Mouse (Mus musculus): ENCODE measurements around the gene Ppp3r2. TPM values are rescaled to one million over a fixed set of nuclear protein-coding genes. Genes with fewer than 3 reads are reported as not detected.

Gene Ppp3r2
- total and polyA plus RNA-seq, 2 experiments from 2014 or later = 0.52 to 0.93 TPM

GRCm38 (mm10) chr4:49680171-49680875 is 1.5 kb downstream of the Ppp3r2 start:
- Histone ChIP-seq H3K9me3 (ENCODE audit: low read length) (no peaks in the 10 kb centered on the region), H3K36me3 (ENCODE audit: insufficient read depth, low read length) (no peaks in the 10 kb centered on the region), H3K4me3 (ENCODE audit: low read depth, low read length) (no peak overlapping the region), H3K27ac (ENCODE audit: low read depth, low read length) (no peak overlapping the region), H3K4me2 (ENCODE audit: low read depth, low read length, poor library complexity, severe bottlenecking) (no peak overlapping the region), H3K9ac (replicated peaks; ENCODE audit: low read length, poor library complexity, severe bottlenecking) (no peak overlapping the region), H3K4me1 (ENCODE audit: insufficient read depth, low read length) (no peaks in the 10 kb centered on the region), H3K27me3 (ENCODE audit: insufficient read depth, low read length) (no peaks in the 10 kb centered on the region)
- 92% methylated on average over 11 of the region's 11 CpGs for WGBS
- DNase-seq (ENCODE audit: low spot score) = no peak
- ATAC-seq (ENCODE audit: low FRiP score) = no peak
- no peak for TF ChIP-seq CTCF (IDR thresholded peaks at IDR 0.05)

- Histone ChIP-seq H3K36me3 (ENCODE audit: insufficient read depth, low read length) (0 out of 2 replicates have a peak, but pooled peaks cover 3% of the 10 kb centered on the region), H3K4me1 (ENCODE audit: insufficient read depth, low read length) (no peaks in the 10 kb centered on the region), H3K4me2 (ENCODE audit: low read depth, low read length, poor library complexity, severe bottlenecking) (no peak overlapping the region), H3K27me3 (ENCODE audit: insufficient read depth, low read length) (no peaks in the 10 kb centered on the region), H3K9ac (replicated peaks; ENCODE audit: low read length, poor library complexity, severe bottlenecking) (no peak overlapping the region), H3K9me3 (ENCODE audit: low read length) (no peaks in the 10 kb centered on the region), H3K4me3 (ENCODE audit: low read depth, low read length) (no peak overlapping the region), H3K27ac (ENCODE audit: low read depth, low read length) (no peak overlapping the region)
- TF ChIP-seq CTCF (IDR thresholded peaks at IDR 0.05) = no peak
- no peak for DNase-seq (ENCODE audit: low spot score)
- no peak for ATAC-seq (ENCODE audit: low FRiP score)
- 78% methylated on average over 7 of the region's 7 CpGs for WGBS
These were observed 5.0 kb downstream of the Ppp3r2 start for GRCm38 (mm10) chr4:49676790-49677189.

GRCm38 (mm10) chr4:49676071-49676470 is 5.8 kb downstream of the Ppp3r2 start:
- Histone ChIP-seq H3K9me3 (ENCODE audit: low read length) (no peaks in the 10 kb centered on the region), H3K36me3 (ENCODE audit: insufficient read depth, low read length) (0 out of 2 replicates have a peak, but pooled peaks cover 3% of the 10 kb centered on the region), H3K27ac (ENCODE audit: low read depth, low read length) (no peak overlapping the region), H3K9ac (replicated peaks; ENCODE audit: low read length, poor library complexity, severe bottlenecking) (no peak overlapping the region), H3K27me3 (ENCODE audit: insufficient read depth, low read length) (no peaks in the 10 kb centered on the region), H3K4me2 (ENCODE audit: low read depth, low read length, poor library complexity, severe bottlenecking) (no peak overlapping the region), H3K4me3 (ENCODE audit: low read depth, low read length) (no peak overlapping the region), H3K4me1 (ENCODE audit: insufficient read depth, low read length) (no peaks in the 10 kb centered on the region)
- DNase-seq (ENCODE audit: low spot score) (no peak), ATAC-seq (ENCODE audit: low FRiP score) (no peak)
- WGBS = 91% methylated on average over 6 of the region's 6 CpGs
- no peak for TF ChIP-seq CTCF (IDR thresholded peaks at IDR 0.05)

GRCm38 (mm10) chr4:49664850-49665249 is 17.0 kb downstream of the Ppp3r2 start:
- DNase-seq (ENCODE audit: low spot score) (no peak), ATAC-seq (ENCODE audit: low FRiP score) (no peak)
- no peak overlapping the region for H3K4me3 ChIP-seq (ENCODE audit: low read depth, low read length)
- H3K36me3 ChIP-seq (ENCODE audit: insufficient read depth, low read length) = peaks cover 11% of the 10 kb centered on the region
- no peak overlapping the region for H3K27ac ChIP-seq (ENCODE audit: low read depth, low read length)
- H3K9me3 ChIP-seq (ENCODE audit: low read length) = no peaks in the 10 kb centered on the region
- no peaks in the 10 kb centered on the region for H3K4me1 ChIP-seq (ENCODE audit: insufficient read depth, low read length)
- no peak overlapping the region for H3K4me2 ChIP-seq (ENCODE audit: low read depth, low read length, poor library complexity, severe bottlenecking)
- WGBS = 89% methylated on average over 5 of the region's 5 CpGs
- H3K9ac ChIP-seq (replicated peaks; ENCODE audit: low read length, poor library complexity, severe bottlenecking) = no peak overlapping the region
- H3K27me3 ChIP-seq (ENCODE audit: insufficient read depth, low read length) = no peaks in the 10 kb centered on the region
- TF ChIP-seq CTCF (IDR thresholded peaks at IDR 0.05) = no peak

GRCm38 (mm10) chr4:49662231-49662630 is 19.6 kb downstream of the Ppp3r2 start:
- H3K36me3 ChIP-seq (ENCODE audit: insufficient read depth, low read length) = peaks cover 14% of the 10 kb centered on the region

GRCm38 (mm10) chr4:49661664-49662063 is 20.2 kb downstream of the Ppp3r2 start:
- Histone ChIP-seq H3K4me3 (ENCODE audit: low read depth, low read length) (no peak overlapping the region), H3K9me3 (ENCODE audit: low read length) (no peaks in the 10 kb centered on the region), H3K36me3 (ENCODE audit: insufficient read depth, low read length) (peaks cover 16% of the 10 kb centered on the region), H3K27me3 (ENCODE audit: insufficient read depth, low read length) (no peaks in the 10 kb centered on the region), H3K9ac (replicated peaks; ENCODE audit: low read length, poor library complexity, severe bottlenecking) (no peak overlapping the region), H3K27ac (ENCODE audit: low read depth, low read length) (no peak overlapping the region), H3K4me1 (ENCODE audit: insufficient read depth, low read length) (no peaks in the 10 kb centered on the region), H3K4me2 (ENCODE audit: low read depth, low read length, poor library complexity, severe bottlenecking) (no peak overlapping the region)
- no peak for TF ChIP-seq CTCF (IDR thresholded peaks at IDR 0.05)
- WGBS = 98% methylated on average over 9 of the region's 9 CpGs
- DNase-seq (ENCODE audit: low spot score) (no peak), ATAC-seq (ENCODE audit: low FRiP score) (no peak)

More at GRCm38 (mm10) chr4:49662231-49662630, 19.6 kb downstream of the Ppp3r2 start:
- TF ChIP-seq CTCF (IDR thresholded peaks at IDR 0.05) = no peak
- H3K4me1 ChIP-seq (ENCODE audit: insufficient read depth, low read length) = no peaks in the 10 kb centered on the region
- DNase-seq (ENCODE audit: low spot score) (no peak), ATAC-seq (ENCODE audit: low FRiP score) (no peak)
- H3K27ac ChIP-seq (ENCODE audit: low read depth, low read length) = no peak overlapping the region
- no peaks in the 10 kb centered on the region for H3K9me3 ChIP-seq (ENCODE audit: low read length)
- no peak overlapping the region for H3K4me3 ChIP-seq (ENCODE audit: low read depth, low read length)
- no peak overlapping the region for H3K4me2 ChIP-seq (ENCODE audit: low read depth, low read length, poor library complexity, severe bottlenecking)
- WGBS = 91% methylated on average over 4 of the region's 4 CpGs
- no peaks in the 10 kb centered on the region for H3K27me3 ChIP-seq (ENCODE audit: insufficient read depth, low read length)
- H3K9ac ChIP-seq (replicated peaks; ENCODE audit: low read length, poor library complexity, severe bottlenecking) = no peak overlapping the region

Measured in midbrain, postnatal 0 days (tissue).